Mouse (Mus musculus) ES-E14 (cell line): Measurements from ENCODE around the gene Actr5. TPM values are rescaled to one million over a fixed set of nuclear protein-coding genes. Genes with fewer than 3 reads are reported as not detected.

Experiments
- DNase-seq: peaks from one replicate; pipeline ENCODE4 v3.0.0-alpha.2; 2013; ENCODE audit warnings: low read depth, low spot score
- H3K27ac ChIP-seq: 2 replicates; pipeline ENCODE4 v1.5.1; 2012; ENCODE audit warnings: low read depth, mild to moderate bottlenecking, low read length, moderate library complexity, mixed read lengths; ENCODE audit not compliant: poor library complexity, insufficient read depth, severe bottlenecking
- H3K36me3 ChIP-seq: 2 replicates; pipeline ENCODE4 v1.6.1; 2012; ENCODE audit warnings: mild to moderate bottlenecking, low read length, moderate library complexity, mixed read lengths; ENCODE audit not compliant: control insufficient read depth, poor library complexity, insufficient read depth, severe bottlenecking
- H3K4me1 ChIP-seq, 2 experiments: fragments of 150-350 bp in 1 of 2; sonication (generic) in 1 of 2; 2 replicates each; pipeline ENCODE4 v1.6.1; 2012; ENCODE audit warnings: low read length in 2 of 2, mild to moderate bottlenecking in 1 of 2, mixed read lengths in 1 of 2; ENCODE audit not compliant: control insufficient read depth in 2 of 2, insufficient read depth in 2 of 2, poor library complexity in 1 of 2
- H3K4me3 ChIP-seq, 2 experiments: fragments of 150-350 bp in 1 of 2; sonication (generic) in 1 of 2; 2 replicates each; pipeline ENCODE4 v1.5.1; 2012; ENCODE audit warnings: low read length in 2 of 2, low read depth in 1 of 2, mild to moderate bottlenecking in 1 of 2, mixed read lengths in 1 of 2; ENCODE audit not compliant: insufficient read depth in 1 of 2, poor library complexity in 1 of 2, severe bottlenecking in 1 of 2
- H3K9ac ChIP-seq: 2 replicates; pipeline ENCODE4 v1.6.1; 2012; ENCODE audit warnings: low read depth, mild to moderate bottlenecking, low read length, mixed read lengths; ENCODE audit not compliant: poor library complexity, insufficient read depth, severe bottlenecking
- H3K9me3 ChIP-seq: fragments of 150-350 bp; sonication (generic); 2 replicates; pipeline ENCODE4 v1.6.1; 2012; ENCODE audit warnings: low read depth, mild to moderate bottlenecking, low read length; ENCODE audit not compliant: control insufficient read depth, insufficient read depth
- CHD2 ChIP-seq: IDR thresholded peaks from 2 replicates; pipeline ENCODE4 v1.6.1; 2014; ENCODE audit warnings: mild to moderate bottlenecking, low read depth, low read length, inconsistent platforms
- HCFC1 ChIP-seq: IDR thresholded peaks from 2 replicates; pipeline ENCODE4 v1.6.1; 2012; ENCODE audit warnings: low read length, inconsistent platforms, borderline replicate concordance; ENCODE audit not compliant: insufficient read depth
- MAFK ChIP-seq: IDR thresholded peaks from 2 replicates; pipeline ENCODE4 v1.6.1; 2014; ENCODE audit warnings: mild to moderate bottlenecking, low read depth, low read length, inconsistent platforms; ENCODE audit not compliant: insufficient read depth
- ZC3H11A ChIP-seq: IDR thresholded peaks from 2 replicates; pipeline ENCODE4 v1.6.1; 2012; ENCODE audit warnings: low read depth, mild to moderate bottlenecking, inconsistent platforms, low read length, borderline replicate concordance
- ZNF384 ChIP-seq: IDR thresholded peaks from 2 replicates; pipeline ENCODE4 v1.6.1; 2012; ENCODE audit warnings: low read depth, low read length, inconsistent platforms
- in situ Hi-C, 2 experiments: fragments of 600-800 bp; cut with MboI; formaldehyde crosslinking; loops; one replicate each; pipeline ENCODE4 v1.15.1; 2025; ENCODE audit warnings: low sequenced_read_pairs in 2 of 2, inconsistent platforms in 1 of 2; ENCODE audit not compliant: unreplicated experiment in 2 of 2
- total RNA-seq: library from RNA; depleted of rRNA; stranded (reverse); fragments of 300-350 nt; gene quantifications from 2 replicates; pipeline ENCODE4 v1.2.3, GENCODE M21; 2012; rRNA removed

The Actr5 gene
- 11.5 and 19.3 TPM in 2 replicates for total RNA-seq

DNA sequence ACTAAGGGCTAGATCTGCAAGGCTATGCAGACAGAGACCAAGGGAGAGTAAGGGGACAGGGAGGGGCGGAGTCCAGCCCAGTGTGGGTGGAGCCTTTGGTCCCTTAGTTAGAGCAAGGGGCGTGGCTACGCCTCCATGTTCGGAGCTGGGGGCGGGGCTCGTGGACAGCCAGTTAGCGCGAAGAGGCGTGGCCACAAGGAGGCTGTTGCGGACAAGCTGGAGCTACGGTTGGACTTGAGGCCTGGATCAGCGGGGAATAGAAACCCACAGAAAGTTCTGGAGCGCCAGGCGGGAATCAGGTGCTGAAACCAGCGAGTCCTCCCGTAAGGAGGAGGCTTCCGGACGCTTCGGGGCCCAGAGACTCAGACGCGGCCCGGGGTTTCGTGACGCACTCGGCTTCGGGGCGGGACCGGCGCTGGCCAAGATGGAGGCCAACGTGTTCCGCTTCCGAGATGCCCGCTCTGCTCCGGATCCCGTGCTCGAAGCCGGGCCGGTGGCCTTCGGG is at the start of gene Actr5:
Actr5 (plus strand) TSS at position 171 of the 505 bp plus-strand sequence.
- in situ Hi-C loops = loop anchor here (5.0 to 10.0 kb wide), 2 partner anchors 77 to 80 kb away; no protein-coding TSS in a partner anchor
- TF ChIP-seq HCFC1 = peak; percentile 46; the same call in 1 of the 2 replicates
- no peak for TF ChIP-seq CHD2
- no peak for TF ChIP-seq ZC3H11A
- TF ChIP-seq ZNF384 = no peak
- no peak for TF ChIP-seq MAFK
- DNase-seq = peak; percentile 99
- no peaks in the 10 kb centered on the region for H3K9me3 ChIP-seq
- H3K27ac ChIP-seq = no peak within 1 kb of the TSS
- H3K4me1 ChIP-seq = peaks cover 0 to 1% of the 10 kb centered on the region in 2 experiments; a peak in 1 of 4 replicates
- peak within 1 kb of the TSS; percentile 80 to 100 for H3K4me3 ChIP-seq
- H3K9ac ChIP-seq = peak within 1 kb of the TSS; percentile 80
- peaks cover 5% of the 10 kb centered on the region for H3K36me3 ChIP-seq

DNA sequence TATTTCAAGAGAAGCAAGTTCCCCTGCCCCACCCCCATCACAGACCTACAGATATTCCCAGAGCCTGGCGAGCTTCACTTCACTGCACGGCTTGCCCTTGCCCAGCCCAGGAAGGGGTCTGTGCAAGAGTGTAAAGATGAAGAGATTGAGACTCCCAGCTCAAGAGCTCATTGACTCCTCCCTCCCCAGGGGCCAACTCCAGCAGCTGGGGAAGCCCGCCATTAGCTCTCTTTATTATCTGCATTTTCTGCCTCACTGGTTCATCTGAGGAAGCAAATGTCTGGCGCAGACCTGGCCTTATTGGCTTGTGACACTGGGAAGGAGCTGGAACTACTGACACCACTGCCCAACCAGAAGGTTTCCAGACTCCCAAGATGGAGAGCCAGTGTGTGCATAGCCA is 44.7 kb upstream of the Actr5 start:
- in situ Hi-C loops = no loop called here
- Histone ChIP-seq H3K4me3 (no peak overlapping the region), H3K9me3 (no peaks in the 10 kb centered on the region), H3K27ac (no peak overlapping the region), H3K9ac (no peak overlapping the region), H3K4me1 (no peaks in the 10 kb centered on the region), H3K36me3 (no peaks in the 10 kb centered on the region)
- TF ChIP-seq MAFK = no peak
- TF ChIP-seq CHD2 = no peak
- no peak for TF ChIP-seq HCFC1
- no peak for TF ChIP-seq ZNF384
- DNase-seq = no peak

DNA sequence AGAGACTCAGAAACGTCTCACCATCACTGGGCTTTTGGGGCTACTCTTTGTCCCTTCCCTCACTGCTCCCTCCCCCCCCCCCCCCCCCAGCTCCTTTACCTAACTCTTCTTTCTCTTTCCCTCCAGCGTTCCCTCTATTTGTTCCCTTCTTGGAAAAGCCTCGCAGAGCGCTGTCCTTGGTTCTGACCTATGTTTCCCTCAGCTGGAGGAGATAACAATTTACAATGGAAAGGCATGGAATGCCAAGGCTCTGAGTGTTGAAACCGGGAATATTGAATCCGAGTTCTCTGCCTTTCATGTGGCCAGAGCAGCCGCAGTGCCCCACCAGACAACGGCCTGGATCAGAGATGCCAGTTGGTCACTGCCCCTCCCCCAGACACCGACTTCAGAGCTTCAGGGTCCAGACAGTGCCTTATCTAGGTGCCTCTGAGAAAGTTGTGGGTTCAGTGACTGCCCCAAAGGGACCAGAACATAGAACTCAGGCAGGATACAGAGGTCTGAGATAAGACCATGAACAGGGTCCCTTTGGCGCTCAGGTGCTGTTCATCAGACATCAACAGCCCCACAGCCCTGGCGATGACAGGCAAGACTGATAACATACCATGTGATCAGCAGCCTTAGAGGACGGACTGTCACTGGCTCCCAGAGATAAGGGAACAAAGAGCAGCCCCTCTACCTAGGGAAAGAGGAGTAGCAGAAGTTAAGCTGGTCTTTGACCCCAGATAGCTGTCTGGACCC is 39.9 kb upstream of the Actr5 start:
- H3K9me3 ChIP-seq = no peaks in the 10 kb centered on the region
- H3K4me1 ChIP-seq = no peaks in the 10 kb centered on the region
- H3K4me3 ChIP-seq = no peak overlapping the region
- no peak overlapping the region for H3K9ac ChIP-seq
- TF ChIP-seq CHD2 (no peak), ZNF384 (no peak), MAFK (no peak), ZC3H11A (no peak), HCFC1 (no peak)
- peak; percentile 62 for DNase-seq
- no peaks in the 10 kb centered on the region for H3K36me3 ChIP-seq
- in situ Hi-C loops = no loop called here
- H3K27ac ChIP-seq = no peak overlapping the region

DNA sequence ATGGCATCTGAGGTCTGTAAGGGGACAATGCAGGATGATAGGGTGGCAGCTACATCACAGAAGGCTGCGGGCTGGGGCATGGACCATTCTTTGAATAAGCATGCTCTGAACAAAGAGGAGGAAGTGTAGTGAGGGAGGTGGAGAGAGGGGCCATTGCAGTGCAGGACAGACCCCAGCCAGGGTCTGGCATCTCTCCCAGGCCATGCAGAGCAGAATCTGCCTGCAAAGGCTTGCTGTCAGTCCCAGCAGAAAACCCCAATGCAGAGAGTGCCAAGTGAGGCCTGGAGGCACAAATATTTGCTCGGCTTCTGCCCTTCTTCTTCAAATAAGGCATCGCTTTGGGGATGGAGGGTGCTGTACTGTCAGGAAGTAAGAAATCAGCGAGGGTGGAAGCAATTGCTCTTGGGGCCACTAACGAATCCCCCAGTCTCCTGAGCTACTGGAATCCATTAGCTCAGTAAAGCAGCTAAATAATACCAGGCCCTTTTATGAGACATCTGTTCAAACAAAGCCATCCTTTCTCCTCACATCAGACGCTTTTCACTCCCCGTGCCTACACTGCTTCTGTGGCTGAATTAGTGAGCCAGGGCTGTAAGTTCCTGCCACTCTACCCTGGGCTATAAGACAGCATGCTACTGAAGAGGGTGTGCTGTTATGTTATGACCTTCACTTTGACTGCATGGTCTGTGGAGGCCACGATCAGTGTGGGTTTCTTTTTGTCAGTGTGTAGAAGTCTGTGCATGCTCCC is 36.0 kb upstream of the Actr5 start:
- no peak overlapping the region for H3K27ac ChIP-seq
- no peak for DNase-seq

More for the DNA sequence above, 36.0 kb upstream of the Actr5 start:
- in situ Hi-C loops = no loop called here
- H3K9ac ChIP-seq = no peak overlapping the region
- TF ChIP-seq HCFC1 (no peak), ZNF384 (no peak), ZC3H11A (no peak), CHD2 (no peak), MAFK (no peak)
- H3K36me3 ChIP-seq = no peaks in the 10 kb centered on the region
- no peaks in the 10 kb centered on the region for H3K9me3 ChIP-seq
- peaks cover 0 to 2% of the 10 kb centered on the region in 2 experiments; a peak in 2 of 4 replicates for H3K4me1 ChIP-seq
- H3K4me3 ChIP-seq = no peak overlapping the region
